Mouse (Mus musculus) gastrocnemius, postnatal 25 days (tissue): ENCODE measurements around the gene 3830406C13Rik. TPM values are rescaled to one million over a fixed set of nuclear protein-coding genes. Genes with fewer than 3 reads are reported as not detected.
"Not testable (repeated sequence)": the region's sequence is repeated elsewhere in the genome, so short reads cannot be mapped to it uniquely, and the experiment has no call there.

Experiments used
- DNase-seq: peaks from one replicate; pipeline ENCODE4 v3.0.0; 2022
- long read RNA-seq, 2 experiments: library from polyadenylated mRNA; stranded (forward); transcript quantifications; one replicate each; pipeline ENCODE4 v2.0.0; 2021
- total RNA-seq, 2 experiments: library from RNA; stranded (reverse); gene quantifications; 1 replicate in 1 of 2; 2 replicates in 1 of 2; pipeline ENCODE4 v1.2.3; 2021

3830406C13Rik gene
- total RNA-seq = 10 to 100 TPM; 12.2 to 14.5 TPM
- long read RNA-seq, experiment 1, transcript 3830406C13Rik-202 (5 exons, 2,452 nt) = major isoform, 6 of 20 reads
- long read RNA-seq, experiment 1, partial matches to known transcripts = 0 of 20 reads
- long read RNA-seq, experiment 1, other reads (novel, unspliced or antisense) = 9 of 20 reads
- long read RNA-seq, experiment 2, transcript 3830406C13Rik-202 (5 exons, 2,452 nt) = minor isoform, 6 of 28 reads
- long read RNA-seq, experiment 2, transcript 3830406C13Rik-206 (5 exons, 2,292 nt) = major isoform, 7 of 28 reads
- long read RNA-seq, experiment 2, partial matches to known transcripts = 3 of 28 reads
- long read RNA-seq, experiment 2, other reads (novel, unspliced or antisense) = 9 of 28 reads

GRCm38 (mm10) chr14:12284141-12284912 lies at the start of gene 3830406C13Rik:
Gene 3830406C13Rik, plus strand, starts transcription at chr14:12284173.
- DNase-seq = peak; percentile 79

DNA sequence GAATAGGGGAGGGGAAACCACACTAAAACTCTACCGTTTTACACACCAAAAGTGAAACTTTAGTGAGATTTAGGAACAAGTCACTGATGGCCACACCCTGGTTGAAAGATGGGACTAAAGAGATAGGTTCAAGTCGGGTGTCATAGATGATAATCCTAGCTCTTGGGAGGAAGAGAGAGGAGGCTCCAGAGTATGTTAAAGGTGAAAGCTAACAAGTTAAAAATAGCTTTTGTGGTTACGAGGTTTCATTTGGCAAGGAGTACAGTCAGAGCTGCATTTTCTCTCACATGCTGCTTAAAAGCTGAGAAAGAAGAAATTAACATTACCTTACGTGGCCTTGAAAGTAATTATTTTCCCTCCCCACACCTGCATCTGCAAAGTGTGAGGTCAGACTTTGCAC lies 40.2 kb upstream of the 3830406C13Rik start:
- DNase-seq = no peak

DNA sequence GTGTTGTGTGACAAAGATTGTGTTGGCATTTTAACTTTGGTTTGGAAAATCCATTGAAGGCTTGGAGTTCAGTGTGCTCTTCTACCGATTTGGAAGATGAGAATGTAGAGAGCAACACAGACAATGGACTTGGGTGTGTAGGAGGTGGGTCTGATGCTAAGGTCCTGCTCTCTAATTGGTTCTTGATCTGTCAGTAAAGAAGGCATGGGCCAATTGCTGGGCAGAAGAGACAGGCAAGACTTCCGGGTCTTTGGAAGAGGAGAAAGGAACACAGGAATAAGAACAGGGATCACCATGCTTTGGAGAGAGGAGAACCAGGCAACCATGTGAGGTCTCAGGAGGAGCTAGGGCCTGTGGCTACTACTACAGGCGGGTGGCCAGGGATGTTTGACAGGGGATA lies 7.9 kb upstream of the 3830406C13Rik start:
- no peak for DNase-seq

DNA sequence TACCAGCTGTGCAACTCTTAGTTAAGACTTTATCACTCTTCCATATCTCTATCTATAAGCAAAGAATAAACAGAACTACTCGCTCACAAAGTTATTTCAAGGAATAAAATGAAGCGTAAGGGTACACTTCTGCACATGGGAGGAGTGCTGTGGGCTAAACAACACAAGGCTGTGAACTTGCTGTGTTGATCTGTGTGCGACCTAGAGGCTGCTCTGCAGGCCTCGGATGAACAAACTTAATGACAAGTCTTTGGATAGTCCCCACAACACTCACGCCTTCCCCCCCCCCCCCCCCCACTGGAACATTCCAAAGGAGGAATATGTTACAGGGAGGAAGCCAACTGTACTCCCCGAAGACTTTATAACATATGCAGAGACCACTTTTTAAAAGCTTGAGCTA lies 332 bp upstream of the 3830406C13Rik start, which contains the start of gene Gm49355:
Gene Gm49355, plus strand, starts transcription at position 336 of the 400 bp plus-strand sequence.
- DNase-seq = no peak

DNA sequence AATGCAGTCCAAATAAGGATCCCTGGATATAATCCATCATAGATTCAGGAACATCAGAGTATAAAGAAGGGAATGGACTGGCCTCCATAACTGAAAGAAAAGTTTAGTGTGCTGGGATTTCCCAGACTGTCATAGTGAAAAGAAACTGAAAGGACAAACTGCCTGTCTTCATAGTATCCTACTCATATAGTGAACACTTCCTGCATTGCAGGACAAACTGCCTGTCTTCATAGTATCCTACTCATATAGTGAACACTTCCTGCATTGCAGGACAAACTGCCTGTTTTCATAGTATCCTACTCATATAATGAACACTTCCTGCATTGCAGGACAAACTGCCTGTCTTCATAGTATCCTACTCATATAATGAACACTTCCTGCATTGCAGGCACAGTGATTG lies 5.8 kb downstream of the 3830406C13Rik start:
- not testable (repeated sequence) for DNase-seq

DNA sequence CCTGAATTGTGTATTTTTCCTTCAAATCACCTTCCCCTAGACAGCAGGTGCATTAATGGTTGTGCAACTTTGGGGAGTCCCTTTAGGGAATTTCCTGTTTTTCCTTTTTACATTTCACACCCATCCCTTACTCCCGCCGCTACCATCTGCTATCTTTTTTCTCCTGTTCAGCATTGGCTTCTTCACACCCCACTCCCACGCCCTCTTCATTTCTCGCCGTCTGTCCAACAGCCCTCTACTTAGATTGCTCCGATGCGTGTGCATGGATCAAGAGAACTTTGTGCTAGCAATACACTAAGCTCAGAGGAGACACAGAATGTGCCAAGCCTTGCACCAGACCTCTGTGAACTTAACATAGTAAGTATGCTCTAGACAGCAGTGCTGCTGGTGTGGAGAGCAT lies 12.4 kb downstream of the 3830406C13Rik start:
- DNase-seq = no peak

GRCm38 (mm10) chr14:12299171-12299570 lies 15.2 kb downstream of the 3830406C13Rik start:
- no peak for DNase-seq

GRCm38 (mm10) chr14:12299654-12300053 lies 15.7 kb downstream of the 3830406C13Rik start:
- no peak for DNase-seq

DNA sequence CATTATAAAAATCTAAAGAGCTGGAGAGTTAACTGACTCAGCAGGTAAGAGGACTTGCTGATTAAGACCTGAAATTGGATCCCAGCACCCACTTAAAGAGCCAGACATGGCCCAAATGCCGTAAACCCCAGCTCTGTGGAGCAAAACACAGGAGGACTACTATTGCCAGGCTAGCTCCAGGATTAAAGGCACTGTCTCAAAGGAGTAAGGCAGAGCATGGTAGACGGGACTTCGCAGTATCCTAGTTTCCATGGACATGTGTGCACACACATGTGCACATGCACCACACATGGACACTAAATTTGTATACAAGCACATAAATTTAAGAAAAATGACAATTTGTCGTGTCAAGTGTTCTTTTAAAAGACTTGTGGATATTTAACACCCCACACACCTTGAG lies 16.3 kb downstream of the 3830406C13Rik start:
- DNase-seq = no peak

GRCm38 (mm10) chr14:12300677-12301076 lies 16.7 kb downstream of the 3830406C13Rik start:
- no peak for DNase-seq

DNA sequence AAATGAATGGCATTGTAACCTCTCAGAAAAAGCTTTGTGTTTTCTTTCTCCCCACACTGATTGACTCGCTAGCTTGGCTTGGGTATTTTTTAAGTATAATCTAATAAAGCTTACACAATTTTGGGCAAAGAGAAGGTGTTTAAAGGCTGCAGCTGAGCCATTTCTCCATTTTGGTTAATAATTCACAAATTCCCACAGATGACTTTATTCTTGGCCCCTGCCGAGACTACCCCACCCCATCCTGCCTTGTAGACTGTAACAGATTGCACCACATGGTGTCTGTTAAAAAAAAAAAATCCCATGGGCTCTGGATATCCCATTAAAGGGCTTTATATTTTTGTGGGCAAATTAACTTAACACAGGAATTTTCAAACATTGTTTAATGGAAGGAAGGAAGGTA lies 19.1 kb downstream of the 3830406C13Rik start:
- no peak for DNase-seq

DNA sequence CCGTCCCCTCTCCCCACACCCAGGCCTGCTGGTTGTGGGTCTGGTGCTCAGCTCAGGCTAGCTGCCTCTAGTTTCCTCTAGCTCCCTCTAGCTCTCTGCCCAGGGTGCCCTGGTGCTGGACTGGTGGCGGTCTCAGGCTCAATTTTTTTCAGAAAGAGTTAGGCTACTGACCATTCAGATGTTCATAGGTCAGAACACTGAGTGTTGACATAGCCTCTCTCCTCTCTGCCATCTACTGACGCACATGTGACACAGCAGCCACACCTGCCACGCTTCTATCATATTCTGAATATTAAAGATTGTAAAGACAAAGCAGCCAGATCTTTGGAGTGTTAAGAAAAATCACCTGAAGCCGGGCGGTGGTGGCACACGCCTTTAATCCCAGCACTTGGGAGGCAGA lies 49.6 kb downstream of the 3830406C13Rik start:
- DNase-seq = no peak

DNA sequence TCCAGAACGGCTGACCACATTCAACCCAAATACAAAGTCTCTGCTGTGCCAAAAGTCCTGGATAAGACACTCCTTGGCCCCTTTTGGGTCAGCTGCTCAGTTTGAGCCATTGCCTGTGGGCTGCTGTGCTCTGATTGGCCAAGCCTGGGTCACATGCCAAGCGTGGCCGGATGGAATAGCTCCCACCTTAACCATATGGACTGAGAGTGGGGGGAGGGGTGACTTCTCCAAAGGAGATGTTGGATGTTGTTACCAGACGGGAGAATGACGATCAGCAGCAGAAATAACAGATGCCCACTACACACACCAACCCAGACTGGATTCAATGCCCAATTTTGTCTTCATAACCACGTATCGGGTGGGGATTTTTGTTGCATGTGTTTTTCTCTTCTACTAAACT lies 51.0 kb downstream of the 3830406C13Rik start:
- DNase-seq = no peak

GRCm38 (mm10) chr14:12337421-12337997 lies 53.5 kb downstream of the 3830406C13Rik start:
- no peak for DNase-seq

DNA sequence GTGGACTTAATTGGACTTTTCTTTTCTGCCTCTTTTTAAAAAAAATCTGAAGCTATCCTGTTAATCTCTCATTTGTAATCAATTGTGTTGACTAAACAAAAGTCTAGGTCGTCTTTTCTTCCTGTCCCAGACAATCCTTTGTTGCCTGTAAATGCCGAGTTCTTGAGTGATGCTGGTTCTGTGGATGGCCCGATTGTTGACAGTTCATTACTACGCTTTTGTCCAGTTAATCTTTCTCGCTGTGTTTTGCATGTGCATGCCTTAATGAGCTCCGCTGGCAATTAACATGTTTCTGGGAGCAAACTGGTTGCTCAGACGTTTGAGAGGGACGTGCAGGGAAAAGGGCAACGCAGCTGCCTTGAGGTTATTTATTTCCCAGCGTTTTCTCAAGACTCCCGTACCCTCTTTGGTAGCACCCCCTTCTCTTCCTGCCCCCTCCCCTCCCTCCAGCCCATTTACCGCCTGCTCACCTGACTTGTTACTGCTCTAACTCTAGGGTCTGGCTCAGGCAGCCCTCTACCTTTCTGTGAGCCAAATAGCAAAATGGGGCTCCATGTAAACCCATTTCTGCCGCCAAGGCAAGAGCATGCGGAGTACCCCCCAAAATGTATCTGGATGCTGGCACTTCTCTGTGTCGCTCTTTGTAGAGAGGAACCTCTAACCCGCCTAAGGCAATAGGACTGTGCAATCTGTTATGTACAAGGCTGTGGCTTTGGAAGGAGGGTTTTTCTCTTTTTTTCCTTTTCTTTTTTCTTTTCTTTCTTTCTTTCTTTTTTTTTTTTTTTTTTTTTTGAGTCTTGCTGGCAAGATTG lies 54.2 kb downstream of the 3830406C13Rik start:
- DNase-seq = no peak

DNA sequence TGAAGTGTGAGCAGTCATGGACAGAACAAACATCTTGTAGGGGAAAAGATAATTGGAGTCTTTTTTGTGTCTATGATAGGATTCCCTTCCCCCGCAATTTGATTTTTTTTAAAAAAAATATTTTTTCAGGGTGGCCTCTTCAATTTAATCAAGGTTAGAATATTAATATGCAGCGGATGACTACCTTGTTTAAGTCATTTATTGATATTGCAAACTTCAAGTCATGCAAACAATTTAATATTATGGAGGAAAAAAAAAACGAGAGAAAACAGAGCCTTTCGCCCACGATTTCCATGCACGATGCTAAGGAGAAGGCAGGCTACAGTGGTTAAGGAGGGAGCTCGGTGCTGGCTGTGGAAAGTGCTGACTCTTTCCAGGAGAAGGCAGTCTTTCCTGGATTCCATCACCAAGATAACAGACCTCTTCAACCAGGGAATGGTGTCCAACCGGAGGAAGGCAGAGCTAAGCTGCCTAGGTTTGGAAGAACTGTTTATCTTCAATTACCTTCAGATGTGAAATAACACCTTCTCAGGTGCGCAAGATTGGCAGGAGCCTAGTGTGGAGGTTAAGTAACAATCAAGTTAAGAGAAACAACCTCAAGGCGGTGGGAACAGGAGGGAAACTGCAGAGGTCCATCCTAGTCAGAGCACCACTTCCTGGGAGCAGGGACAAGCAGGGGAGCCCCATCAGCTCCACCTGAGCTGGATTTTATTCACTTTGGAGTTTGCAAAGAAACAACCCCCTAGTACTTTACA lies 55.0 kb downstream of the 3830406C13Rik start:
- no peak for DNase-seq

GRCm38 (mm10) chr14:12340238-12341074 lies 56.5 kb downstream of the 3830406C13Rik start:
- no peak for DNase-seq

GRCm38 (mm10) chr14:12341075-12341788 lies 57.3 kb downstream of the 3830406C13Rik start:
- DNase-seq = no peak

- DNase-seq = no peak
Observed at GRCm38 (mm10) chr14:12341789-12342457, 58.0 kb downstream of the 3830406C13Rik start.
